Mouse (Mus musculus): ENCODE results near the gene Tcf3. TPM values are rescaled to one million over a fixed set of nuclear protein-coding genes. Genes with fewer than 3 reads are reported as not detected.
A peak's percentile ranks its signal among the peaks of the same experiment; 100 is the strongest.

The Tcf3 gene
- polyA plus RNA-seq, 1 experiment from 2014 or later = 33.4 TPM

GRCm38 (mm10) chr10:80390697-80391096, 42.8 kb downstream of the Tcf3 start:
- no peak overlapping the region for H3K4me3 ChIP-seq (replicated peaks)
- H3K27ac ChIP-seq (replicated peaks) = no peak overlapping the region
- no peak for ATAC-seq (ENCODE audit: low FRiP score)
- H3K27me3 ChIP-seq (replicated peaks) = no peaks in the 10 kb centered on the region
- no peaks in the 10 kb centered on the region for H3K9me3 ChIP-seq (replicated peaks)
- H3K9ac ChIP-seq (replicated peaks) = no peak overlapping the region
- H3K36me3 ChIP-seq = peaks cover 51% of the 10 kb centered on the region
- H3K4me1 ChIP-seq = peaks cover 11% of the 10 kb centered on the region
- H3K4me2 ChIP-seq = no peak overlapping the region
- 89% methylated on average over 9 of the region's 9 CpGs for WGBS

DNA sequence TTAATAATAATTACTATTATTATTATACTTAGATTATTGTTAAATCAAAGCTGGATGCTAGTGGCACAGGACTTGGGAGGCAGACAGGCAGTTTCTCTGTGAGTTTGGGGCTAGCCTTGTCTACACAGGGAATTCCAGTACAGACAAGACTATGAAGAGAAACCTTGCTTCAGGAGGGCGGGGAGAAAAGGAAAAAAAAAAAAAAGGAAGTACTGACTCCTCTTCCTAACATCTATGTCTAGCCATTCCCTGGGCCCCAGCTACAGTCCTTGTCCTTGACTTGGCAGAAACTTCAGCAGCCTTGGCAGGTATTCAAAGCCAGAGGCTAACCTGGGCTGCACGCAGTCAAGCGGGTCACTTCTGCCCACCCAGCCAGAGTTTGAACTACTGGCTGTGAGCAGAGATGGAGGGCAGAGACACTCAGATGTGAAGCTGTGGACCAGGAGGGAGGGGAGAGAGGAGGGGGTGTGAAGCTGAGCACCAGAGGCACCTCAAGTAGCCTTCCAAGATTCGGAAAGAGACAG, 44.2 kb downstream of the Tcf3 start:
- no peak overlapping the region for H3K27ac ChIP-seq (replicated peaks)
- peaks cover 42% of the 10 kb centered on the region for H3K36me3 ChIP-seq
- H3K27me3 ChIP-seq (replicated peaks) = no peaks in the 10 kb centered on the region
- no peak overlapping the region for H3K9ac ChIP-seq (replicated peaks)
- H3K4me2 ChIP-seq = no peak overlapping the region
- H3K4me1 ChIP-seq = peaks cover 22% of the 10 kb centered on the region
- 79% methylated on average over 4 of the region's 4 CpGs for WGBS
- H3K4me3 ChIP-seq (replicated peaks) = no peak overlapping the region
- ATAC-seq (ENCODE audit: low FRiP score) = no peak
- H3K9me3 ChIP-seq (replicated peaks) = no peaks in the 10 kb centered on the region

GRCm38 (mm10) chr10:80388731-80389130, 44.7 kb downstream of the Tcf3 start:
- no peak overlapping the region for H3K9ac ChIP-seq (replicated peaks)
- 17% methylated on average over 2 of the region's 2 CpGs for WGBS
- no peak overlapping the region for H3K27ac ChIP-seq (replicated peaks)
- no peaks in the 10 kb centered on the region for H3K27me3 ChIP-seq (replicated peaks)
- H3K9me3 ChIP-seq (replicated peaks) = no peaks in the 10 kb centered on the region
- H3K4me2 ChIP-seq = peak overlapping the region; percentile 98; the same call in 1 of the 2 replicates
- H3K36me3 ChIP-seq = peaks cover 37% of the 10 kb centered on the region
- ATAC-seq (ENCODE audit: low FRiP score) = no peak
- no peak overlapping the region for H3K4me3 ChIP-seq (replicated peaks)
- peaks cover 27% of the 10 kb centered on the region for H3K4me1 ChIP-seq

- H3K9ac ChIP-seq (replicated peaks) = peak within 1 kb of the TSS; percentile 98
- WGBS = 0% methylated on average over 19 of the region's 61 CpGs
- peak within 1 kb of the TSS; percentile 92 for H3K27ac ChIP-seq (replicated peaks)
- peak within 1 kb of the TSS; percentile 59 for H3K4me3 ChIP-seq (replicated peaks)
- H3K27me3 ChIP-seq (replicated peaks) = no peaks in the 10 kb centered on the region
- H3K4me2 ChIP-seq = peak within 1 kb of the TSS; percentile 98
- no peaks in the 10 kb centered on the region for H3K9me3 ChIP-seq (replicated peaks)
- peaks cover 32% of the 10 kb centered on the region for H3K36me3 ChIP-seq
- ATAC-seq (ENCODE audit: low FRiP score) = peak; percentile 42
- peaks cover 39% of the 10 kb centered on the region for H3K4me1 ChIP-seq
These were observed 45.9 kb downstream of the Tcf3 start, which contains the start of gene Mex3d for GRCm38 (mm10) chr10:80387522-80387959. Gene Mex3d (minus strand): TSS chr10:80387659.

- Histone ChIP-seq H3K36me3 (peaks cover 32% of the 10 kb centered on the region), H3K4me2 (peak overlapping the region; percentile 98), H3K9me3 (replicated peaks) (no peaks in the 10 kb centered on the region), H3K9ac (replicated peaks) (peak overlapping the region; percentile 98), H3K27me3 (replicated peaks) (no peaks in the 10 kb centered on the region), H3K4me3 (replicated peaks) (peak overlapping the region; percentile 59), H3K4me1 (peaks cover 45% of the 10 kb centered on the region), H3K27ac (replicated peaks) (peak overlapping the region; percentile 92)
- WGBS = under 1% methylated on average over 63 of the region's 94 CpGs
- ATAC-seq (ENCODE audit: low FRiP score) = peak; percentile 8
These were observed 46.5 kb downstream of the Tcf3 start for GRCm38 (mm10) chr10:80386735-80387471.

- Histone ChIP-seq H3K4me1 (peaks cover 51% of the 10 kb centered on the region), H3K27ac (replicated peaks) (peak overlapping the region; percentile 92), H3K4me3 (replicated peaks) (peak overlapping the region; percentile 59), H3K4me2 (peak overlapping the region; percentile 98), H3K36me3 (peaks cover 32% of the 10 kb centered on the region), H3K9ac (replicated peaks) (peak overlapping the region; percentile 98), H3K27me3 (replicated peaks) (no peaks in the 10 kb centered on the region), H3K9me3 (replicated peaks) (no peaks in the 10 kb centered on the region)
- ATAC-seq (ENCODE audit: low FRiP score) = peak; percentile 68
- WGBS = 1% methylated on average over 34 of the region's 34 CpGs
These were observed 47.4 kb downstream of the Tcf3 start for GRCm38 (mm10) chr10:80385811-80386734.

DNA sequence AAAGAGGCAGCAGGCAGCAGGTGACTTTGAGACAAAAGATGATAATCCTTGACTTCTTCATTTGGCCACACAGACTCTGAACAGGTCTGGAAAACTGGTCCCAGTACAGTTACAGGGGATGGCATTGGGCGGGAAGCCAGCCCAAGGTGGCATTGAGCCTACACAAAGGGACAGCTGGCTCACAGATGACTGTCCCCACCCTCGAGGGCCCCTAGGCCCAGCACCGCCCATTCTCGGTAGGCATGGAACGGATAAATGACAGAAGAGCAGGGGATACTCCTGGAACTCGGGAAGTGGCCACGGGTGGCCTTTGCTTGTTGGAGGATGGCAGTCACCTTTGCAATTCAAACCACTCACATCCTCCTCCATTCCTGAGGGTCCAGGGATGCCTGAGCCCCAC, 48.1 kb downstream of the Tcf3 start:
- peak overlapping the region; percentile 92 for H3K27ac ChIP-seq (replicated peaks)
- ATAC-seq (ENCODE audit: low FRiP score) = no peak
- 1% methylated on average over 7 of the region's 7 CpGs for WGBS
- H3K9me3 ChIP-seq (replicated peaks) = no peaks in the 10 kb centered on the region
- H3K4me3 ChIP-seq (replicated peaks) = peak overlapping the region; percentile 59
- H3K36me3 ChIP-seq = peaks cover 33% of the 10 kb centered on the region
- H3K27me3 ChIP-seq (replicated peaks) = no peaks in the 10 kb centered on the region
- H3K4me2 ChIP-seq = peak overlapping the region; percentile 98
- peaks cover 54% of the 10 kb centered on the region for H3K4me1 ChIP-seq
- H3K9ac ChIP-seq (replicated peaks) = peak overlapping the region; percentile 98

DNA sequence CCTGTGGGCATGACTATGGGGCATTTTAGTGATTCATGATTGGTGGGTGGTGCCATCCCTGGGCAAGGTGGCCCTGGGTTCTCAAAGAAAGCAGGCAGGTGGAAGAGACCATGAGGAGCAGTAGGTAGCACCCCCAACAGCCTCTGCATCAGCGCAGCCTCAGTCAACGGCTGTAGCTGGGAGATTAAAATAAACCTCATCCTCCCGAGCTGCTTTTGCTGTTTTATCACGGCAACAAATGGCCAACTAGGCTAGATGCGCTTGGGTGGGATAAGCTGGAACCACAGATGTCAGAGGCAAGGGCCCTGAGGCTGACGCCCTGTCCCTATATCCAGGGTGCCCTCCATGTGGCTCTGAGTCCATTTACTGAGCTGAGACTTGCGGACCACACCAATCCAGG, 48.7 kb downstream of the Tcf3 start:
- peak overlapping the region; percentile 59 for H3K4me3 ChIP-seq (replicated peaks)
- H3K4me2 ChIP-seq = peak overlapping the region; percentile 98
- H3K27ac ChIP-seq (replicated peaks) = peak overlapping the region; percentile 92
- H3K27me3 ChIP-seq (replicated peaks) = no peaks in the 10 kb centered on the region
- peak overlapping the region; percentile 98 for H3K9ac ChIP-seq (replicated peaks)
- H3K9me3 ChIP-seq (replicated peaks) = no peaks in the 10 kb centered on the region
- no peak for ATAC-seq (ENCODE audit: low FRiP score)
- peaks cover 54% of the 10 kb centered on the region for H3K4me1 ChIP-seq
- H3K36me3 ChIP-seq = peaks cover 38% of the 10 kb centered on the region
- WGBS = 54% methylated on average over 7 of the region's 7 CpGs

DNA sequence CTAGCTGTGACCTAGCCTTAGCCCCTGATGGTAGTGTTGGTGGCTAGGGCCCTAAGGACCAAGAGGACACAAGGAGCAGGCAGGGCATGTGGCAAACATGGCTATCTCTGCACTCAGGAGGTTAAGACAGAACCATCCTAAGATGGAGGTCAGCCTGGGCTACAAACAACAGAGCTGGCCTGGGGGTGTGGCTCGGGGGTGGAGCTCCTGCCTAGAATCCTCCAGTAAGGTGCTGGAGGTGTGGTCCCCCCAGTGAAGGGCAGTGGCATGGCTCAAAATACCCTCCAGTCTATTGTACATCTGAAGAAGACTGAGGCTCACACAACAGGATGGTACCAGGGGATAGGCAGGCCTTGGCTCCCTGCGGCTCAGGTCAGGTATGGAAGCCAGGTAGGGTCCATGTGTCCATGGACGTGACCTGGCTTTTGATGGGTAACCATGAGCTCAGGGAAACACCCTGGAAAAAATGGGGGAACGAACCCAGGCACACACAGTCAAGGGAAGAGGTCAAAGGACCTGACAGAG, 49.3 kb downstream of the Tcf3 start:
- WGBS = 86% methylated on average over 4 of the region's 4 CpGs
- Histone ChIP-seq H3K4me2 (peak overlapping the region; percentile 98), H3K4me1 (peaks cover 54% of the 10 kb centered on the region), H3K27me3 (replicated peaks) (no peaks in the 10 kb centered on the region), H3K9ac (replicated peaks) (peak overlapping the region; percentile 98), H3K4me3 (replicated peaks) (peak overlapping the region; percentile 59), H3K36me3 (peaks cover 43% of the 10 kb centered on the region), H3K27ac (replicated peaks) (peak overlapping the region; percentile 92; the same call in 1 of the 2 replicates), H3K9me3 (replicated peaks) (no peaks in the 10 kb centered on the region)
- no peak for ATAC-seq (ENCODE audit: low FRiP score)

DNA sequence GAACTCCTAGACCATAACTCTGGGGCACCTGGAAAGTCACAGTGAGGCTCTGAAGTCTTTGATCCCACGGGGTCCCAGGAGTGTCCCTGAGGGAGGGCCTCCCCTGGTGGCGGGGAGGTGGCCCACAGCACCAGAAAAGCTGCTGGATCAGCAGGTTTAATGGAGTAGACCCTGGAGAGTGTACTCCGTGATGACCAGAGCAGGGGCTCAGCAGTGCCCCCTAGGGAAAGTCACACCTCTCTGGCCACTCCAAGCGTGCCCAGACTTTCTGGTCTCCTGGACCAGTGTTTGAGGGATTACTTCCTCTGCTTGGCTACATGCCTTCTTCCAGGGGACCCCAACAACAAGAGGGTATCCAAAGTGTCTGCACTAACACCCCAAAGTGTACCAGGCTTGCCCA, 50.0 kb downstream of the Tcf3 start:
- no peak for ATAC-seq (ENCODE audit: low FRiP score)
- H3K4me1 ChIP-seq = peaks cover 51% of the 10 kb centered on the region

More for the DNA sequence above, 50.0 kb downstream of the Tcf3 start:
- peak overlapping the region; percentile 98 for H3K4me2 ChIP-seq
- H3K27me3 ChIP-seq (replicated peaks) = no peaks in the 10 kb centered on the region
- peak overlapping the region; percentile 59; the same call in 1 of the 2 replicates for H3K4me3 ChIP-seq (replicated peaks)
- no peak overlapping the region for H3K27ac ChIP-seq (replicated peaks)
- H3K9ac ChIP-seq (replicated peaks) = peak overlapping the region; percentile 26
- no peaks in the 10 kb centered on the region for H3K9me3 ChIP-seq (replicated peaks)
- WGBS = 59% methylated on average over 4 of the region's 4 CpGs
- H3K36me3 ChIP-seq = peaks cover 46% of the 10 kb centered on the region
